Mouse (Mus musculus) lung, postnatal 0 days (tissue): ENCODE data around the gene 1700020N01Rik. TPM values are rescaled to one million over a fixed set of nuclear protein-coding genes. Genes with fewer than 3 reads are reported as not detected.

Experiments used
- ATAC-seq: fragments of 200-750 bp; cut with Nextera tagmentation; 2 replicates; pipeline ENCODE4 v1.8.0; 2017; ENCODE audit warnings: moderate library complexity
- DNase-seq: peaks from one replicate; pipeline ENCODE4 v3.0.0-alpha.2; 2016; ENCODE audit warnings: low spot score
- H3K27ac ChIP-seq: fragments of 300-500 bp; sonication (generic); 2 replicates; pipeline ENCODE4 v1.5.1; 2014; ENCODE audit warnings: antibody characterized with exemption, mild to moderate bottlenecking, low read length, mixed read lengths
- H3K27me3 ChIP-seq: fragments of 300-500 bp; sonication (generic); replicated peaks from 2 replicates; pipeline ENCODE4 v1.6.1; 2014; ENCODE audit warnings: low read length, mixed read lengths; ENCODE audit not compliant: insufficient read depth
- H3K36me3 ChIP-seq: fragments of 300-500 bp; sonication (generic); 2 replicates; pipeline ENCODE4 v1.6.1; 2014; ENCODE audit warnings: low read length, mixed read lengths; ENCODE audit not compliant: insufficient read depth
- H3K4me1 ChIP-seq: fragments of 300-500 bp; sonication (generic); 2 replicates; pipeline ENCODE4 v1.6.1; 2014; ENCODE audit warnings: antibody characterized with exemption, low read depth, low read length, mixed read lengths; ENCODE audit not compliant: insufficient read depth
- H3K4me2 ChIP-seq: fragments of 300-500 bp; sonication (generic); replicated peaks from 2 replicates; pipeline ENCODE4 v1.6.1; 2014; ENCODE audit warnings: low read depth, mild to moderate bottlenecking, low read length, moderate library complexity, mixed read lengths
- H3K4me3 ChIP-seq: fragments of 300-500 bp; sonication (generic); 2 replicates; pipeline ENCODE4 v1.5.1; 2014; ENCODE audit warnings: low read depth, low read length
- H3K9ac ChIP-seq: fragments of 300-500 bp; sonication (generic); replicated peaks from 2 replicates; pipeline ENCODE4 v1.6.1; 2014; ENCODE audit warnings: low read depth, mild to moderate bottlenecking
- H3K9me3 ChIP-seq: fragments of 300-500 bp; sonication (generic); 2 replicates; pipeline ENCODE4 v1.6.1; 2016; ENCODE audit warnings: low read length, mixed read lengths
- CTCF ChIP-seq: IDR thresholded peaks from 2 replicates; pipeline ENCODE4 v1.5.1; 2016; ENCODE audit warnings: antibody characterized with exemption, mild to moderate bottlenecking
- EP300 ChIP-seq: IDR thresholded peaks from 2 replicates; pipeline ENCODE4 v1.6.1; 2016; ENCODE audit warnings: antibody characterized with exemption, mild to moderate bottlenecking, control low read depth
- WGBS: fragments of 180-500 bp; shearing (Covaris S2); extraction: QIAGEN DNeasy Blood & Tissue Kit; methylation state at CpG from one replicate; pipeline ENCODE4 v1.1.7; 2014; 5-methylcytosine and 5-hydroxymethylcytosine counted together
- polyA plus RNA-seq: library from polyadenylated mRNA; unstranded; fragments of >200 nt; fragmentation: Nextera tagmentation; extraction: Ambion mirVana; gene quantifications from 2 replicates; pipeline ENCODE4 v1.2.1, GENCODE M21; 2015

The 1700020N01Rik gene
- polyA plus RNA-seq, 1 experiment from 2014 or later = 0.11 TPM

DNA sequence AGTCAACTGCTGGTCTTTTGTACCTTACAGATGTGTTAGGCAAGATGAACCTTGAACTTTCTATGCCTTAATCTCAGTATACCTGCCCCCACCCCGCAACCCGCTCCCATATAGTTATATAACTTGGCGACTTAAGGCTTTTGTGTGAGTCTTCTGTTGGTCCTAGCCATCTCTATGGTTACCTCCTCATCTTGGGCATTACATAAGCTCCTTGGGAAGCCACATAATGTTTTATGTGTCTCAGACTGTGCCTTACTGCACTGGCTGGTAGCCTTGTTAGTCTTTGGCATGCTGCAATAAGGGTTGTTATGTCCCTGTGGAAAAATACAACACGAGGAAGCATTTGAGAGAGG is 39.3 kb upstream of the 1700020N01Rik start:
- Histone ChIP-seq H3K9me3 (no peaks in the 10 kb centered on the region), H3K27me3 (no peaks in the 10 kb centered on the region), H3K27ac (no peak overlapping the region), H3K9ac (no peak overlapping the region), H3K36me3 (no peaks in the 10 kb centered on the region), H3K4me2 (no peak overlapping the region), H3K4me1 (no peaks in the 10 kb centered on the region; the same call in 1 of the 2 replicates), H3K4me3 (no peak overlapping the region)
- no peak for DNase-seq
- TF ChIP-seq EP300 (no peak), CTCF (no peak)
- 83% methylated on average over 4 of the region's 4 CpGs for WGBS
- no peak for ATAC-seq

DNA sequence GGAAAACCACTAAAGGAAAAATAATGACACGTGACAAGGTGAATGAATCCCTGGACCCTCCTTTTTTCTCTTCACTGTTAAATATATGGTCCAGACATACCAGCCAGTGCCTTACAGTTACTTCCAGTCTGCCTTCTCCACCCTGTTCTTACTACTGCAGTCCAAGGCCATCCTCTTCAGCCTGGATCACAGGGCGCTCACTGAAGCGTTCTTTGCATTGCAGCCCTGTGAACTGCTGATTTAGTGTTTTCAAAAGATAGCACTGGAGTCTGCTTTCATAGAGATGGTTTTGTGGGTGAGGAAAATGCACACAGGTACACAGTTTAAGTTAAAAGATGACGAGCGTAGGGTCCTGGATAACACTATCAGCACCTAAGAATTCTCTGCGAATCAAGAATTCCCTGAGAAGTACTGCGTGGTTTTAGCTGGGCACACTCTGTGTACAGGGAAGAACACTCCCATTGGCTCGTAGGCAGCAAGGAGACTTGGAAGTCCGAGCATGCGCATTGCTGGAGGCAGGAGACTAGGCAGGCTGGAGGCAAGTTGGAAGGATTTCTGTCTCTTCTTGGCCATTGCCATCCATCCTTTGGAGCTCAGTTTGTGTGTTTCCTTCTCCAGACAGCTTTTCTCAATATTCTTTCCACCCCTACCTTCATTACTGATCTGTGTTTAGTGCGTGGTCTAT is 37.9 kb upstream of the 1700020N01Rik start:
- H3K4me1 ChIP-seq = no peaks in the 10 kb centered on the region; the same call in 1 of the 2 replicates
- H3K36me3 ChIP-seq = no peaks in the 10 kb centered on the region
- H3K27me3 ChIP-seq = no peaks in the 10 kb centered on the region
- no peak overlapping the region for H3K9ac ChIP-seq
- no peak for ATAC-seq
- no peak for TF ChIP-seq EP300
- TF ChIP-seq CTCF = no peak
- no peaks in the 10 kb centered on the region for H3K9me3 ChIP-seq
- no peak overlapping the region for H3K4me2 ChIP-seq
- no peak overlapping the region for H3K27ac ChIP-seq
- 80% methylated on average over 11 of the region's 11 CpGs for WGBS
- no peak overlapping the region for H3K4me3 ChIP-seq
- DNase-seq = no peak

DNA sequence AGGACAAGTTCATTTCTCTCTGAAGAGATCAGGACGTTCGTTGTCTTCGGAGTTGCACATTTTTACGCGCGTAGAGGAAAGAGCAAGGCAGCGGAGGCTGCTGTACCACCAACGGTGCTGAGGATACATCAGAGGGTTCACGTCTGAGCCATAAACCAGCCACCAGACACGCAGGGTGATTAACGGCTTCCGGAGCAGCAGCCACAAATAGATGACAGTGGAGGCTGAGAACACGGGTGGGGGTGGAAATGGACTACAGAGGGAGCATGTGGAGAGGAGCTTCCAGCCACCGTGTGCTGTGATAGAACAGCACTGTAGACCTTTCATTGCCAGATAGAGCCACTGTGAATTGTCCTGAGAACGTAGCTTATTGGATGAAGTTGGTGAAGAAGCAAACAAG is 33.2 kb upstream of the 1700020N01Rik start:
- TF ChIP-seq EP300 (no peak), CTCF (no peak)
- no peak for DNase-seq
- no peaks in the 10 kb centered on the region for H3K36me3 ChIP-seq
- H3K9ac ChIP-seq = no peak overlapping the region
- WGBS = 60% methylated on average over 15 of the region's 15 CpGs
- no peak overlapping the region for H3K27ac ChIP-seq
- H3K9me3 ChIP-seq = no peaks in the 10 kb centered on the region
- H3K4me2 ChIP-seq = no peak overlapping the region
- H3K27me3 ChIP-seq = no peaks in the 10 kb centered on the region
- no peak for ATAC-seq
- no peak overlapping the region for H3K4me3 ChIP-seq
- H3K4me1 ChIP-seq = no peaks in the 10 kb centered on the region

DNA sequence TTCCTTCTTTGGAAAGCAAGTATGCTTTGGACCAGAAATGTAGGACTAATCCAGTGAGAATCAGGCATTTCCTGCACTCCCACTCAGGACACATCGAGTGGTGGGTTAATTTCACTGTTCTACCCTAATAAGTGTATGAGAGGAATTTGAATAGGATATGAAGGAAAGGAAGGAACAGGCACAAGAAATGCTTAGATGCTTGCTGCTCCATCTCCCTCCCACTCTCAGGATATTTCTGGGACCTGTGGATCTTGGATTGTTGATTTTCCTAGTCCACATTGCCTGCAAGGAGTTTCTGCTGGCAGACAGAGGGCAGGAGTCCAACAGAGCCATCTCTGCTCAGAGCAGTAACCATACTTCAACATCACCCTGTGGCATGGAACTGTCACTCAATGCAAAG is 31.8 kb upstream of the 1700020N01Rik start:
- H3K4me1 ChIP-seq = no peaks in the 10 kb centered on the region
- no peak overlapping the region for H3K4me3 ChIP-seq
- 61% methylated on average over 1 of the region's 1 CpGs for WGBS
- no peak for ATAC-seq
- no peak for TF ChIP-seq CTCF
- no peak for TF ChIP-seq EP300
- H3K4me2 ChIP-seq = no peak overlapping the region
- no peak for DNase-seq
- no peak overlapping the region for H3K9ac ChIP-seq
- H3K27me3 ChIP-seq = no peaks in the 10 kb centered on the region
- H3K36me3 ChIP-seq = no peaks in the 10 kb centered on the region
- no peak overlapping the region for H3K27ac ChIP-seq
- no peaks in the 10 kb centered on the region for H3K9me3 ChIP-seq

DNA sequence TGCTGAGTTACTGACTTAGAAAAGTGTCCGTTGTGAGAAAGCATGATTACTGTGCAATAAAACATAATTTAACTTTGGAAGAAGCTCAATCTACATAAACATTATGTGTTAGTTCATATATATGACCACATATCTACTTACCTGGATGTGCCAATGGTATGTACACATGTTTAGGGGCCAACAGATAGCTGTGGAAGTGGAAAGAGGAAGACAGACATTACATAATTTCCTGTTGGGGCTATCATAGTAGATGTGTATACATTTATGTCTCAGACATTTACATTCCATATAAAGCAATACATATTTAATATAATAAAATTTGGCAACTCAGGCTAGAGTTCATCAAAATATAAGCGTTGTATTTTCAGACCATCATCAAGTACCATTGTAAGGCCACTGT is 29.5 kb upstream of the 1700020N01Rik start:
- no peak for ATAC-seq
- Histone ChIP-seq H3K4me1 (no peaks in the 10 kb centered on the region), H3K4me3 (no peak overlapping the region), H3K9me3 (no peaks in the 10 kb centered on the region), H3K9ac (no peak overlapping the region), H3K36me3 (no peaks in the 10 kb centered on the region), H3K27ac (no peak overlapping the region), H3K27me3 (no peaks in the 10 kb centered on the region), H3K4me2 (no peak overlapping the region)
- DNase-seq = no peak
- WGBS = 86% methylated on average over 2 of the region's 2 CpGs
- TF ChIP-seq CTCF (no peak), EP300 (no peak)

DNA sequence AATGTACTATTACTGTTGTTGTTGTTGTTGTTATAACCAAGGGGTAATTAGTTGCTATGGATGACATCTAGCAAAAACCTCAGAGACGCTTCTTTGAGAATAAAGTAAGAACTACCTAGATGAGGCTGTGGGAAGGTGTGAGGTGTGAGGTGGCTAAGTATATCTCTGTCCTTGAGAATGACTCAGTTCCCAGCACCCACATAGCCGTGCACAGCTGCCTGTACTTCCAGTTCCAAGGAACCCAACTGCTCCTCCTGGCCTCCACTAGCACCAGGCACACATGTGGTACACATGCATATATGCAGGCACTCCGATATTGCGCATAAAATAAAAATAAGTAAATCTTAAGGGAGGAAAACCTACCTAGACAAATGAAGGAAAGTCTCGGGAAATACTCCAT is 28.8 kb upstream of the 1700020N01Rik start:
- H3K4me3 ChIP-seq = no peak overlapping the region
- DNase-seq = no peak
- H3K27ac ChIP-seq = no peak overlapping the region
- TF ChIP-seq EP300 = no peak
- TF ChIP-seq CTCF = no peak
- no peak overlapping the region for H3K9ac ChIP-seq
- no peak overlapping the region for H3K4me2 ChIP-seq
- no peaks in the 10 kb centered on the region for H3K27me3 ChIP-seq
- H3K36me3 ChIP-seq = no peaks in the 10 kb centered on the region
- no peaks in the 10 kb centered on the region for H3K4me1 ChIP-seq
- H3K9me3 ChIP-seq = no peaks in the 10 kb centered on the region
- 86% methylated on average over 5 of the region's 5 CpGs for WGBS
- no peak for ATAC-seq

DNA sequence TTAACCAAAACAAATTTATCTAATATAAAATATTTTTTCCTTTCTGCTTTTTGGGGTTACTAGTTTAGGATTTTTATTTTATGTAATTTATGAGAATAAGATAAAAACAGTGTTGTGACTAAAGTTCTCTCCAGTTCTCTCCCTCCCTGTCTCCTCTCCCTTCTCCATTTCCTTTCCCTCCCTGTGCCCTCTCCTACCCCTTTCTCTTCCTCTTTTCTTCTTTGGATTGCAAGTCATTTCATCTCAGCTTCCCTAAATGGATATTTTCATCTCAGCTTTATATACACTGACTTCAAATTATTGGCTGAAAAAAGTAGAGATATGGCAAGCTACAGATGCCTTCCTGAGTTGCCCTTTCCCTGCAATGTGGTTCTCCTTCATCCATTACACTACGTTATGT is 26.9 kb upstream of the 1700020N01Rik start:
- TF ChIP-seq EP300 (no peak), CTCF (no peak)
- ATAC-seq (no peak), DNase-seq (no peak)
- H3K9ac ChIP-seq = no peak overlapping the region
- H3K4me2 ChIP-seq = no peak overlapping the region
- no peak overlapping the region for H3K4me3 ChIP-seq
- WGBS = 91% methylated on average over 1 of the region's 1 CpGs
- no peaks in the 10 kb centered on the region for H3K27me3 ChIP-seq
- H3K4me1 ChIP-seq = no peaks in the 10 kb centered on the region
- no peaks in the 10 kb centered on the region for H3K36me3 ChIP-seq
- no peaks in the 10 kb centered on the region for H3K9me3 ChIP-seq
- no peak overlapping the region for H3K27ac ChIP-seq
